Mouse (Mus musculus): ENCODE results near the gene Pisd.
A peak's percentile ranks its signal among the peaks of the same experiment; 100 is the strongest.
"Not testable (repeated sequence)": the region's sequence is repeated elsewhere in the genome, so short reads cannot be mapped to it uniquely, and the experiment has no call there.

Gene Pisd

GRCm38 (mm10) chr5:32745705-32746655, 39.5 kb downstream of the Pisd start:
- peak; percentile 88 for DNase-seq (ENCODE audit: low spot score)

DNA sequence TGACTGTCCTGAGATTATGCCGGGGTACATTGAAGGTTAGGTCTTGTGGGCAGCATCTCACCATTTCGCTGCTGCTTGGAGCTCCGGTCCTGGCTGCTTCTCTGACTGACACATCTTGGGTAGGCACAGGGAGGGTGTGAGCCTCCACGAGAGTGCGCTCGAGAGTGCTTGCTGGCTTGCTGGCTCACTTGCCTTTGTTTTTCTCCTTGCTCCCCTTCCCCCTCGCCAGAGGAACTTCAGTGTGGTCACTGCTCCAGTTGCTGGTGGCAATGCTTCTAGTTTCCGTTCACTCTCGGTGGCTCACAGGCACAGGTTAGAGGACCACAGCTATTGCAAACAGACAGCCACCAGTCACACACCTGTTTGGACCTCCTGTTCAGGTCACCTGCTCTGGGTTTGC, 43.3 kb downstream of the Pisd start:
- no peak for DNase-seq (ENCODE audit: low spot score)

DNA sequence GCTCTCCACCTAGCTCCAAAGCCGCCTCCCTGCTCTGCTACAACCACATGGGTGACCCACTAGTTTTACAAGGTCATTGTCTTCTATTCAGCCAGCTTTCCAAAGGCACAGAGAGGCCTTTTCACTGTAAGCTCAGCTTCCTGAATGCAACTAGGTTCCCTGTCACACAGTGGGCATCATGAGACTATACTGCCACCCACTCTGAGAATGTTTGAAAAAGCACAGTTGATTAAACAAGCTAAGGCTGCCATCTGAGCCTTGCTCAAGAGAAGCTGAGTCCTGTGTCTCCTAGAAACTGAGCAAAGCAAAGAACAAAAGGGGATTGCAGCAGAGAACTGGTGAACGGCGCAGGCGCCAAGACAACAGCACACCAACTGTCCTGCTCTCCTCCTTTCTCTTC, 44.1 kb downstream of the Pisd start:
- not testable (repeated sequence) for DNase-seq (ENCODE audit: low spot score)

GRCm38 (mm10) chr5:32740850-32741249, 44.6 kb downstream of the Pisd start:
- not testable (repeated sequence) for DNase-seq (ENCODE audit: low spot score)

GRCm38 (mm10) chr5:32740138-32740537, 45.3 kb downstream of the Pisd start:
- DNase-seq (ENCODE audit: low spot score): no peak

DNA sequence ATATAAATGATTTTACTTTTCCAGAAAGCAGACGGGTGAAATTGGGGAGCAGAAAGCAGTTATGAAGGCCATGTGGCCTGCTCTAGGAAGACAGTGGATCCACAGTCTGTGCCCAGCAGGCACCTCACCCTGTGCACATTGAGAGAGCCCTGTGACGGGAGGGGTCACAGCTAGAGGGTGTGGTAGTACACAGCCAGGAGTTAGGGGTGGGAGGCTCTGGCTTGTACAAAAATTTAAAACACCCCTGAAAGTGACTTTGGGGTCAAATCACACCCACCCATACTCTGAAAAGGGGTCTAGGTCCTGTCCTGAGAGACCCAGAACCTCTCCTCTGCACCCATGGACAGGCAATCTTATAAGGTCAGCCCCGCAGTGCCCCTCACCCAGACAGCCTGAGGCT, 48.7 kb downstream of the Pisd start:
- not testable (repeated sequence) for DNase-seq (ENCODE audit: low spot score)

DNA sequence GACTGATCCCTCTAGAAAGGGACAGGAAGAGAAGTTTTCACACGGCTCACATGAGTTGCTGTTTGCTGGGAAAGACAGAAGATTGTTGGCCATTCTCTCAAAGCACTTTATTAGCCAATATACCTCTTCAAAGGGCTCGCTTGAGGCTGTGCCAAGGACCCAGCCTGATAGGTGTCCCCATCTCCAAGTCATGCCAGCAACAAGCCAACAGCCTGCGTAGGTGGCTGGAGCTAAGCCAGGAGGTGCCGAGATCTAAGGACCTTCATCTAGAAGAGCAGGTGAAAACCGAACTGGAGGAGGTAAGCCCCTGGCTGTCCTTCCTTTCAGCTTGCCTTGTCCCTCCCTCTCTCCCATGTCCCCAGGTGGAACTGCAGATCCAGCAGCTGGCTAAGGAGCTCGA, 49.7 kb downstream of the Pisd start:
- no peak for DNase-seq (ENCODE audit: low spot score)

DNA sequence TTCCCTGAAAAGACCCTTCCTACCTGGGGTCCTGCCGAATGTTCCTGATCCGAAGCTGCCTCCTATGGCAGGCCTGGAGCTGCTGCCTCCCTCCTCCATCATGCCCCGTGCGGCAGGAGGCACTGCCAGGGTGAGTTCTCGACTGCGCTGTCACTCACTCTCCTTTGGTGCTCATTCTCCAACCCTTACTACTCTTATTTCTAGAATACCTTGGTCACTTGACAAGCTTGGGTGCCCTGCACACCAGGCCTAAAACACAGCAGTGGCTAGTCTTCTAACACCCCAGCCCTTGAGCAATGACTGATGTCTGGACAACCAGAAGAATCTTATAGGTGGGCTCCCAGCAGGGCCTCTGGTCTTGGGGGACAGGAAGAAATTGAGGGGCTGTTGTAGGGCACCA, 51.6 kb downstream of the Pisd start:
- not testable (repeated sequence) for DNase-seq (ENCODE audit: low spot score)

DNA sequence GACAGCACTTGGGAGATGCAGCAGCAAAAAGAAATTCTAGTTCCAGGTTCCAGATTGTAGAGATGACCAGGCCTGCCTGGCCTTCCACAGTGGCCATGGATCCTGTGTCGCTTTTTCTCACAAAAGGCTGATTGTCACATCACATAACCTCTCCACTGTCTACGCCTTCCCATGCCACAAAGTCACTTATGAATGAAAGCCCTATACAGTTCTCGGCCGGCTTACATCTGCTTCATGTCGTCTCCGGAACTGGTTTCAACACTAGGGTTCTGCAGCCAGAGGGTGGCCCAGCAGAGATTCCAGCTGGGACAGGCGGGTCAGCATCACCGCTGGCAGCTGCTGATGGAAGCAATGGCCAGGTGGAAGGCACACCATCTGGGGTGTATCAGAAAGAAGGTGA, 56.6 kb downstream of the Pisd start:
- no peak for DNase-seq (ENCODE audit: low spot score)

DNA sequence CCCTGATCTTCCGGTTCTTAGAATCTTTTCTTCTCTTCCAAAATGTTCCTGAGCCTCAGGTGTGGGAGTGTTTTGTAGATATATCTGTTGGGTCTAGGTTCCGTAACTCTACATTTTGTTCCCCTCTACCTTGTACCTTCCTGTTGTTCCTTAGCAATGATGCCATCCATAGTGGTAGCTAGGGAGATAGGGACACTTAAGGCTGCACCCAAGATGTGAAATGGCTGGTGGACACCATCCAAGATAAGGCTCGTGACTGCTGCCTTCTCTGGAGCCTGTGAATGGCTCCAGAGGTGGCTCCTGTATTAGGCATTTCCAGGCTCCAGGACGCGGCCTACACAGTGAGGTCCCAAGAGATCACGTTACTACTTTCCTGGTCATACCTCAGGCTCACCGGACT, 57.1 kb downstream of the Pisd start:
- no peak for DNase-seq (ENCODE audit: low spot score)

DNA sequence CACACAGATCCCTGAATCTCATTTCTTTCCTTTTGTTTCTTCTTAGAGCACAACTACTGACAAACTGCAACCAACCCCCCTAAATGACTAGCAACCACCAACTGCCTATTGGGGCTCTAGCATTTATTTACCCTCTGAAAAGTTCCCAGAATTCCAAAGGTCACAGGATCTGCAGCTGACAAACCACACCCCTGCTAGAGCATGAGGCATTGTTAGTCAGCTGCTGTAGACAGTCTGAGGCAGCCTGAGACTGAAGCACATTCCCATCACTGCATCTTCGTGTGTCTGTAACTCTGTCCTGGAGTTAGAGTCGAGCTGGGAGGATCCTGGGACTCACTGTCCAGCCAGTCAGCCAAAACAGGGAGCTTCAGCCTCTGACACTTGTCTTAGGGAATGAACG, 60.0 kb downstream of the Pisd start:
- DNase-seq (ENCODE audit: low spot score): peak; percentile 58

DNA sequence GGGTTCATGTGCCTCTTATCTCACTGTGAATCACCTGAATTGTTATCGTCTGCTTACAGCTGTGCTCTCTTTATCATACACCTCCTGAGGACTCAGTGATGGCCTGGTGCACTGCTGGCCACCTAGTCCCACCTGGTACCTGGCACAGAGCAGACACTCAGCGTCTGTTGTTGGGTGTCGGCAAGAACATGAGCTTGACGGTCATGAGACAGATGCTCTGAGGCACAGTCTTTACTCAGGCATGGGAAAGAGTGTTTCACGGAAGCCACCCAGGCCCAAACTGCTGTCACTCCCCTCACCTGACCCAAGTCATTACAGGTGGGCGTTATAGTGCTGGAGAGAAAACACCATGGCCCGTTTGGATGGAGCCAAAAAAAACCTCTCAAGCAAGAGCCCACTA, 61.5 kb downstream of the Pisd start:
- no peak for DNase-seq (ENCODE audit: low spot score)

GRCm38 (mm10) chr5:32722711-32723110, 62.7 kb downstream of the Pisd start:
- DNase-seq (ENCODE audit: low spot score): not testable (repeated sequence)

DNA sequence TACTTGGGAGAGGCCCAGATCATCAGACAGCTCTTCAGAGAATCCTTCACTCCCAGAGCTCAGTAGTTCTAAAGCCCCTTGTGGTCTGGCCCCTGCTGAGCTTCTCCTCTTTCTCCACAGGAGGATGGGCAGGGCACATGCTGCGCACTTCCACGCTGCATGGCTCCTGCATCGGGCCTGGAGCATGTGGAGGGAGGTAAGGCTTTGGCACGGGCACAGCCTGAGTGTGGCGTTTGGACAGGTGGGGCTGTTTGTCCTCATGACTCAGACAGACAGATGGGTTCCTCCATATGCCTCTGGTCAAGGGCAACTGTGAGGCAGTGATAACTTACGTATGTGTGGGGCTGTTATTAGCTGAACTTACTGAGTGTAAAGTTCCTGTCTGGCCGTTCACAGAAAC, 63.2 kb downstream of the Pisd start:
- DNase-seq (ENCODE audit: low spot score): no peak

- DNase-seq (ENCODE audit: low spot score): no peak
These were observed 64.1 kb downstream of the Pisd start for GRCm38 (mm10) chr5:32721316-32721715.

DNA sequence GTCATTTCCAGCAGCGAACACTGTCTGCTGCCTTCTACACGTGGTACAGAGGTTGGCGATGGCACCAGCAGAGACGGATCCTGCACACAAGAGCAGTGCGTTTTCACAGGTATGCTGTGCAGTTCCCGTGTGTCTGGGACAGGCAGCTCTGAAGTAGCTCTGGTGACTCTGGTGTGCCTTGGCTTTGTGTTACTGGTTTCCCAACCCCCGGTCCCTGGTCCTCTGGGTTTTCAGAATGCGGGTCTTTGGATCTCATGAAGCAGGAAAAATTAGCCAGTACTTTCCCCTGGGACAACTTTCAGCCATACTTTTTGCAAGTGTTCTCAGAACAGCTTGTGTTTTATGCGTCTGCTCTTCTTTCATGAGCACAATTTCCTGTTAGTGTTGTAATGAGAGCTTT, 65.0 kb downstream of the Pisd start:
- DNase-seq (ENCODE audit: low spot score): no peak

- DNase-seq (ENCODE audit: low spot score): peak; percentile 88
These were observed 66.5 kb downstream of the Pisd start for GRCm38 (mm10) chr5:32718916-32719315.

- DNase-seq (ENCODE audit: low spot score): no peak
These were observed 67.7 kb downstream of the Pisd start for GRCm38 (mm10) chr5:32717726-32718125.

- DNase-seq (ENCODE audit: low spot score): peak; percentile 96
These were observed 71.6 kb downstream of the Pisd start for GRCm38 (mm10) chr5:32713703-32714467.

- no peak for DNase-seq (ENCODE audit: low spot score)
These were observed 72.3 kb downstream of the Pisd start for GRCm38 (mm10) chr5:32713042-32713702.

- DNase-seq (ENCODE audit: low spot score): no peak
These were observed 73.0 kb downstream of the Pisd start for GRCm38 (mm10) chr5:32712221-32713041.

DNA sequence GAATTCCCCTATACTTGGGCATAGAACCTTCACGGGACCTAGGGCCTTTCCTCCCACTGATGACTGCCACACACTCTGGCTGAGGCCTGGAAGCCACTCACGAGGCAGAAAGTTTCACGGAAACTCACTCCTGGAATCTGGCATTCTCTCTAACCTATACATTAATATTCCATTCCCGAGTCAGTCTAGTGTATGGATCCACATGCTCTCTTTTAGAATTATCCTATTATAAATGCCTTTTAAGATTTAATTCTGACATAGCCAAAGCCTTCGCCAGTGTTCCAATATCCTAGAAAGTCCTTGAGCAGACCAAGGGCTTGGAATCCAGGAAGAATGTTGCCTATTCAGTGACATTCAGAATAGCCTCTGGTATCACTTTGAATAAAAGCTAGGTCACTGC, 74.0 kb downstream of the Pisd start:
- DNase-seq (ENCODE audit: low spot score): no peak

All from yolk sac, embryonic 10.5 days (tissue).